Mouse (Mus musculus): ENCODE results near the gene Slc23a4. TPM values are rescaled to one million over a fixed set of nuclear protein-coding genes. Genes with fewer than 3 reads are reported as not detected.

Gene Slc23a4
- total RNA-seq, 2 experiments from 2014 or later = 1.4 to 1.6 TPM

DNA sequence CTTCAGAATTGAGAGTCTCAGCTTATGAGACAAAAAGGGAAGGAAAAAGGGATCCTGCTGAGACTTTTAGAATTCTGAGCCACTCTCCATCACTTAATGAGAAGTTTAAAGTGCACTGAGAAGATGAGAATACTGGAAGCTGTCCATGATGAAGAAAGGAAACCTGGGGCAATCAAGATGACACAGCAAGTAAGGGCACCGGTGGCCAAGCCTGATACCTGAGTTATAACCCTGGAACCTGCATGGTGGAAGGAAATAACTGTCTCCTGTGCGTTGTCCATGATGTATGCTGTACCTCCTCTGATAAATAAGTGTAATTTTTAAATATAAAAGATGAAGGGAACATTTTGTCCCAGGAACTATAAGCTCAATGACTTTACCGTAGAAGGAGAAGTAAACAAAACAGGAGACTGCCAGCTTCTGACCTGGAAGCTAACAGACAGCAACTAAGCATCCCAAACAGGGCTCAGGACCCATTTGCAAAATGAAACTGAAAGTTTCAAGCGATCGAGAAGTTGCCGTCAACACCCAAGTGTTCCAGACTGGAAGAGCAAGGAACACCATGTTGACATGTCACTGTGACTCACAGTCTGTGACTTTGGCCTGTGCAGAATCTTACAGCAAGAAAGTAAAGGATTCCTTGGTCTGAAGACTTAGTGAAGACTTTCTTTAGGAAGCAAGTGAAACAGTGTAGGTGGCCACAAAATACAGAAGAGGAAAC is 22.2 kb downstream of the Slc23a4 start:
- no peak for DNase-seq (ENCODE audit: extremely low spot score in 1 of 2, low spot score in 2 of 2)
- intact Hi-C loops (cut with DNase I) = no loop called here

DNA sequence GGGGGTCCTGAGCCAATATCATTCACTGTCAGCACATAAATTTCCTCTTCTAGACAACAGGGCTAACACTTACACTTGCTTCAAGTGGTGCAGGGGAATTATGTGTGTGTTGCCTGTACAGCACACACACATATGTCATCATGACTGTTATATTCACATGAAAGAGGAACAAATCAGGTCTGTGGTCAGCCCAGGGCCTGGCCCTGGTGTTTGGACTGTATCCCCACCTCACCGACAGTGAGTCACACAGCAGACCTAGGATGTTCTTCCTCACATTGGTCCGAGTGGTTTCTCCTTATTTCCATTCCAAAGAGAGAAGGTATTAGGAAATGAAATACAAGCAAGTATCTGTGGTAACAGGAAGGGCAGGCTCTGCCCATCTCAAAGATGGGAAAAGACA is 23.7 kb downstream of the Slc23a4 start:
- DNase-seq (ENCODE audit: extremely low spot score in 1 of 2, low spot score in 2 of 2) = no peak
- intact Hi-C loops (cut with DNase I) = no loop called here

DNA sequence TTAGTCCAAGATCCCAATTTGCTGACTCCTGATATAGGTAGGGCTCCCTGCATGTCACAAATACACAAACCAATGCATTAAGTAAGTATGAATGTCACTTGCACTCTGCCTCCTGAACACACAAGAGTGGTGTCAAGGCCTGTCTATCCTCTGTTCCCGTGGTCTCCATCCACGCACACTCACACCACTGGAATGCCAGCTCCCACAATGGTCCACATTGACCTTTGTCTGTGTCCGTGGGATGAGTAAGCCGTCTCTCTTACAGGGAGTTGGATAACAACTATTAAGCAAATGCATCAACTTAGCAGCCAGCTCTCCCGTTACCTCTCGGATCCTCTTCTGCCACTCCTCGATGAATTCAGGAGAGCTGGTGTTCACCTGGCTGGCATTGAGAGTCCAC is 29.1 kb downstream of the Slc23a4 start:
- intact Hi-C loops (cut with DNase I) = no loop called here

DNA sequence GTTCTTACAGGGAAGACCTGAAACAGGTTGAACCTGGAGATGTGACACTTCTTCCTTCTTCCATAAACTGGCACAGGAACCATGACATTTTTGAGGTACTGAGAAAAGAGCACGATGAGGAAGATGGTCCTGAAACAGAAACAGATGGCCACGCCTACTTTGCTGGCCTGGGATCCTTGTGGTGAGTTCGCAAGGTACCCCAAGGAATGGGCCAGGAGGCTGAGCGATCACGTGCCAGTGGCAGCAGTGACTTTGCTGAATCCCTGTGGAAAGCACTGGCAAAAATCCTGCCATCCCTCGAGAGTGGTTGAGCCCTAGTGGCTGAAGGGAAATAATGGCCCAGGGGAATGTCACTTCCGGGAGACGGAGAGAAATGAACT is 32.4 kb downstream of the Slc23a4 start:
- no peak for DNase-seq (ENCODE audit: extremely low spot score in 1 of 2, low spot score in 2 of 2)
- intact Hi-C loops (cut with DNase I) = no loop called here

More for the DNA sequence above, 29.1 kb downstream of the Slc23a4 start:
- no peak for DNase-seq (ENCODE audit: extremely low spot score in 1 of 2, low spot score in 2 of 2)

DNA sequence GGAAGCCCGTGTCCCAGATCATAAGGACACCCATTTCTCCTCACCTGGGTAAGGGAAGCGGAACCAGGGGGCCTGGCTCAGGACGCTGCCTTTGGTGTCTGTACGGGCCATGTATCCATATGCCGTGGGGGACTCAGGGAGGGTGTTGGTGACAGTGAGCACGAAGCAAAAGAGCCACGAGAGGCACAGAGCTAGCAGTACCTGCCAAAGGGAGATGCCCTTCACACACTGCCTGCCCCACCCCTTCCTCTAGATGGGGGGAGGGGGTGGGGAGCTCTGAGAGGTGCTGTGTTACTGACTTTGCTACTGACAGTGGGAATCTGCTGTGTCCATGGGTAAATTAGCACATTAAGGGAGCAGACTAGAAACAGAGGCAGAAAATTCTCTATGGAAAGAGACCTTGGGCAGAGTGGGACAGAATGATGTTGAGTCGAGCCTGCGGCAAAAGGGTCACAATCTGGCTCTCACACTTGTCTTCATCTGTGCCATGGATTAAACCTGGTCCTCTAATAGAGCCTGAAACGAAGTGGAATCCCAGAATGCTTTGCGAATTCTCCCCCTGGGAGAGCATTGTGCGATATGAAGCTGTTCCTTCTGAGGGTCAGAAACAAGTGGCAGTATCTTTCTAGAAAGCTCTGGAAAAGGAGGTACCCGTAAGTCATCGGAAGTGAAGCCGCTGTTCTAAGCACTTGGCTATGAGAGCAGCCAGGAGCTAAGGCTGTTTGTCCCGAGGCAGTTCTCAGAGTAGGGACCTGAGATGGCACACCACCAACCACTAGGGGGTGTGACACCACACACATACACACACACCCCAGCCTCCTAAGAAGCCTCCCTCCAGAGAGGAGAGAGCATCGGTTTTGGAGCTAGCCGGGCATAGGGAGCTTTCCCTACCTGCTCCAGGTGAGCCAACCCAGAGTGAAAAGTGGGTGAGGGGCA is 33.0 kb downstream of the Slc23a4 start:
- intact Hi-C loops (cut with DNase I) = no loop called here
- no peak for DNase-seq (ENCODE audit: extremely low spot score in 1 of 2, low spot score in 2 of 2)

DNA sequence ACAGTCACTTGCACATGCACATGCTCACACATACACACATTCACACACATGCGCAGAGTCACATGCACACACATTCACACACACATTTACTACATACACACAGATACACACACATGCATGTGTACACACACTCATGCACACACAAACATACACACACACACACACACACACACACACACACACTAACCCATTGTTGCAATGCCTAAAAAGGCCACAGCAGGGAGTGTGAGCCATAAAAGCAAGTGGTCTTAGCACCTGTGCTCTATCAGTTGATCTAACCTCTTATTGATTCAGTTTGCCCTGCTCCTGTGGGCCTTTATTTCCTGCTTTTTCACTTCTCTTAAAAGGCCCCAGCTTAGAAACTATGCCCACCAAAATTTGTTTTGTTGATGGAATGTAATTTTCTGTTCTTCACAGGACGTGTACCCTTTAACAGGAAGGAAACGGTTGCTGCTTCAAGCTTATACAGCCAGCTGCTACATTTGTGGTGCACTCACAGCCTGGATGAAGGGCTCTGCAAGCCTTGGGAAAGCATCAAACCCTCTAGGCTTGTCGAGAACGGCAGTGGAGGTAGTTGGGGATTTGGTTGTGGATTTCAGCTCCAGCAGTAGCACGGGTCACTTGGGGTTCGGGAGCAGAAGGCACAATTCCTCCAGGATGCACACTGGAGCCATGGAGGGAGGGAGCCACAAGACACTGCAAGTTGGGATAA is 36.1 kb downstream of the Slc23a4 start:
- intact Hi-C loops (cut with DNase I) = no loop called here

DNA sequence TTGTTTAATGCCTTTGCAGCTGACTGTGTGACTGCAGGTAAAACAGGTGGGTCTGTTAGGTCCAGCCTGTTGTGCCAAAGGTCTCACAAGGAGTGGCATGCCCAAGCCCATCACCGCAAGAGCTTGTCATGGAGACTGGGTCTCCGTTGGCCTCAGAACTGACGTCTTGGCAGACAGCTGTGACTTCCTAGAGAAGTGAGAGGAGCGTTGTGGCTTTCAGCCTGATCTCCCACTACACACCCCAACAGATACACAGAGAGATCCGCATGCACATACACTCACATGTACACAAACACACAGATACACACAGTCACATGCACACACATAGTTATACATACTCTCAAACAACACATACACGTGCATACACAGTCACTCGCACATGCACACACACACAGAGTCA is 36.7 kb downstream of the Slc23a4 start:
- no peak for DNase-seq (ENCODE audit: extremely low spot score in 1 of 2, low spot score in 2 of 2)
- intact Hi-C loops (cut with DNase I) = no loop called here

More for the DNA sequence above, 36.1 kb downstream of the Slc23a4 start:
- no peak for DNase-seq (ENCODE audit: extremely low spot score in 1 of 2, low spot score in 2 of 2)

DNA sequence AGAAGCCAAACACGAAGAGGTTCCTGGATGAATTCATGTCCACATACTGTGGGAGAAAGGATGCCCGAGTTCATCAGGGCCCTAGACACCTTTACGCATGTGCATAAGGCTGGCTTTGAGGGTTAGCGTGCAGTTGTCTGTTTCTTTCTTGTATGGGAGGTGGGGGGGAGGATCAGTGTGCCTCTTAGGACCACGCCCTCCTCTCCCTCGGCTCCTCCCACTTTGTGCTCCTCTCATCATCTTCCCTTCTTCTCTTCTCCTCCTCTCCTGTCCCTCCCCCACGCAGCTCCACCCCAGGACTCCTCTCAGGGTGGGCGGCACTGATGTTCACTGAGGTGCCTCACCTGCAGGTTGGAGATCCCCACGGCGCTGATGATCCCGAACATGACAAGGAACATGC is 39.7 kb downstream of the Slc23a4 start:
- intact Hi-C loops (cut with DNase I) = no loop called here
- peak in 1 of 2 experiments; percentile 50 for DNase-seq (ENCODE audit: extremely low spot score in 1 of 2, low spot score in 2 of 2)

DNA sequence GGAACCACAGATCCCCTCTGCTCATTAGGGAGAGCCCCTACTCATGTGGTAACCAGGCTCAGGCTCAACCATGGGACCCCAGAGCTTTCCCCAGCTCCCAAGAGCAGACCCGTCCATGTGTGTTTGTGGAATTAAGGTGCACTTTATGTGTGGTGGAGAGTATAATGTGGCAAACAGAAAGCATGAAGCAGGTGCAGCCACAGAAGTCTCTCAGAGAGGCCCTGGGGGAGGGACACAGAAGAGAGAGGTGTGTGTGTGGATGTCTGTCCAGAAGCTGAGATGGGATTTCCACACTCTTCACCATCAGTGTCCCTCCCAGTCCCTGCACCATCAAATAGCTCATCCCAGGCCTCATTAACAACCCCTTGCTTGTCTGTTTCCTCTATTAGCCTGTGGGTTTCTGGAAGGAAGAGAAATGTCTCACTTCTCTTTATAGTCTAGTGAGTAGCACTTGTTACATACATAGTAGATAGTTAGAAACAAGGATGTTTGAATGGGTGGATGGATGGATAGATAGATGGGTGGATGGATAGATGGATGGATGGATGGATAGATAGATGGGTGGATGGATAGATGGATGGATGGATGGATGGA is 41.6 kb downstream of the Slc23a4 start:
- DNase-seq (ENCODE audit: extremely low spot score in 1 of 2, low spot score in 2 of 2) = no peak
- intact Hi-C loops (cut with DNase I) = no loop called here

DNA sequence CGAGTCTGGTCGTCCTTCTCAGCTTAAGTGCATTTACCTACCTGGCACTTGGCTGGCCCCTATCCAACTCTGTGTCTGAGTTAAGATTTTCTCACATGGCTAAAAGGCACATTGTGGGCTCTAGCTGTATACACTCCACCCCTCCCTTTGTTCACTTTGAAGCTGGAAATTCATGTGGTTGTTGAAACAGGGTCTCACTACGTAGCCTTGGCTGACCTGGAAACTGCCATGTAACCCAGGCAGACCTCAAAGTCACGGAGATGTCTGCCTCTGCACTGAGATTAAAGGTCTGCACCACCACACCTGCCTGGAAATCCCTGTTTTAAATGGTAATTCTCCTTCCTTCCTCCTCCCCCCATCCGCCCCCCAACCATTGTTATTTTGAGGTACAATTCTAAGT is 44.7 kb downstream of the Slc23a4 start:
- intact Hi-C loops (cut with DNase I) = no loop called here
- no peak for DNase-seq (ENCODE audit: extremely low spot score in 1 of 2, low spot score in 2 of 2)

DNA sequence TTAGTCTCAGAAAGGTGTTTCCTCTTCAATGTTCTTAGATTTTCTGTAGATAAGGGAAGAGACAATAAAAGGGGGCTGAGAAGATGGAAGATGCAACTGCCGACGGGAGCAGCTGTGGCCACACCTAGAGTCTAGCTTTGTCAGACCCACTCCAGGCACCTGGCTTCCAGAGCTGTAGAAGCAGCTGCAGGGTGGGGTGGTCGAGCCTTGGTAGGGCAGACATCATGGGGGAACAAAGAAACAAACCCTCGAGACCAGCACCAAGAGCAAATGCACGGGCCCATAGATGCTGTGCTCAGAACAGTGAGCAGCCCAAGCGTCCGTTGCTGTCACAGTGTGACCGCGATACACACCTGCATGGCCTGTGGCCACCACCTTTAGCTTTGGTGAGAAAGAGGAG is 45.8 kb downstream of the Slc23a4 start:
- intact Hi-C loops (cut with DNase I) = no loop called here
- no peak for DNase-seq (ENCODE audit: extremely low spot score in 1 of 2, low spot score in 2 of 2)

DNA sequence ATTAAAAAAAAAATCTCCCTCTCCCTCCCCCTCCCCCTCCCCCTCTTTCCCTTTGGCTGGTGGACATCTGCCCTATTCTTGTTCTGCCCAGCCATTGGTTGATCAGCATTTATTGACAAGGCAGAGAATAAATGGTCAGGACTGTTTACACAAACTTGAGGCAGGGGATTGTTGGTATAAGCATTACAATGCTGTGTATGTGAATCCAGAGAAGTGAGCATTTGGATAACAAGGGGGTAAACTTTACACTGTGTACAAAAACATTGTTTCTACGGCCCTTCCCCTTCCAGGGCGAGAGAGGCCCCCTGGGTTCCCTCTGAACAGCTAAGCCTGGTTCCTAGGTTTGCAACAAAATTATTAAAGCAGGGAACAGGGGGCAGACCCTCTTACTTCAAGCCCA is 46.7 kb downstream of the Slc23a4 start:
- intact Hi-C loops (cut with DNase I) = no loop called here
- no peak for DNase-seq (ENCODE audit: extremely low spot score in 1 of 2, low spot score in 2 of 2)

DNA sequence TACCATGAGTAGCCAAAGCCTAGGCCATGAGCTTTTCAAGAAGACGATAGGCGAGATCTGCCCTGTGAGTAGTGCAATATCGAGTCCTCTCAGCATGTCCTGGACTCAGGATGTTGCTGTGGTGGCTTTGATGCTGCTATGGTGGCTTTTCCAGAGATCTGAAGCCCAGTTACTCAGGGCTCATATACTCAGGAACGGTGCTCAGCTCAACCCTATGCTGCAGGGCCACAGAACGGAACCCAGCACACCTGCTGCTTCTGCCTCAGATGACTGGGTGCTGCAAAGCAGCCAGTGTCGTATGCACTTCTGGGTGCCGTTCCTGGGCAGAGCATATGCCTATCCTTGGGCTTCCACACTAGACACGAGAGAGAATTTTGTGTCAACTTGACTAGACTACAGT is 48.8 kb downstream of the Slc23a4 start:
- intact Hi-C loops (cut with DNase I) = no loop called here
- no peak for DNase-seq (ENCODE audit: extremely low spot score in 1 of 2, low spot score in 2 of 2)

DNA sequence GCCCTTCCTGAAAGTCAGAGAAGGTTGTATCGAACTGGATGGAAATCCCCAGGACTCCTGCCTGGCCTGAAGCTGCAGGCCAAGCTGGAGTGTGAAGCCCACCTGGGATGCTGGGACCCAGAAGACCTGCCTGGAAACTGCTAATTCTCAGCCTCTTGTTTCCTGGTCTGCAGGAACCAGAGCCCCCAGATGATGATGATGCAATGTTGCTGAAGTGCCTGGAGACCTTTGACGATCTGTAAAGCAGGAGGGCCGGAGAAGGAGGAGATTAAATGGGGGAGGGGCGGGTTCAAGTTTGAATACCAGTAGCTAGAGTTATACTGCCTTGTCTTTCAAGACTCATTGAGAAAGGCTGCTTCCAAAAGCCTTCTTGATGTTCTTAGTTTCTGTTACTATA is 49.3 kb downstream of the Slc23a4 start:
- DNase-seq (ENCODE audit: extremely low spot score in 1 of 2, low spot score in 2 of 2) = no peak
- intact Hi-C loops (cut with DNase I) = no loop called here

DNA sequence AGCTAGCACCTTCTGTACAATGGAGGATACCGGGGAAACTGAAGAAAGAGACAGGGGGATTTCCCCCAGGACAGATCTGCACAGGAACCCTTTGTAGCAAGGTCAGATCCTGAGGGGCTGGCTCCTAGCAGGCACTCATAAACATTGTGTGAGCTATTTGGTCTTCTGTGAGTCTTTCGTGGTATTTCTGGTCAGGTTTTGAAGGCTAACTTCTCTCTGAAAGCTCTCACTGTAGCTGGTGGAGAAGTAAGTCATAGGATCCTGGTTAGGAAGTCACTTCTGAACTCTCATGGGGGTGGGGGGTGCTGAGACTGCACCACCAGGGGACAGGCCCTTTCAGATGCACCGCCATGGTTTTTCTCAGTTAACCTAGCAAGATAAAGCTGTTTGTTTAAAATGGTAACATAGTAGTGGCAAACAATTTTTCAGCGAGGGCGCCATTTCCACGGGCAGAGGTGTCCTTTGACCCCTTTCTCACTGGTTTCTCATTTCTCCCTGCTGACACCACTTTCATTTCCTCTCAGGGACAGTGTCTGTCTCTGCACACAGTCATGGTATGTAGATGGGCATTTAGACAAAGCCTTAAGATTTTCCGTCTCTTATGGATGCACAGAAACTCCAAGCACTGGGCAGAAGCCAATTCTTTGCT is 49.8 kb downstream of the Slc23a4 start:
- DNase-seq (ENCODE audit: extremely low spot score in 1 of 2, low spot score in 2 of 2) = no peak
- intact Hi-C loops (cut with DNase I) = no loop called here

DNA sequence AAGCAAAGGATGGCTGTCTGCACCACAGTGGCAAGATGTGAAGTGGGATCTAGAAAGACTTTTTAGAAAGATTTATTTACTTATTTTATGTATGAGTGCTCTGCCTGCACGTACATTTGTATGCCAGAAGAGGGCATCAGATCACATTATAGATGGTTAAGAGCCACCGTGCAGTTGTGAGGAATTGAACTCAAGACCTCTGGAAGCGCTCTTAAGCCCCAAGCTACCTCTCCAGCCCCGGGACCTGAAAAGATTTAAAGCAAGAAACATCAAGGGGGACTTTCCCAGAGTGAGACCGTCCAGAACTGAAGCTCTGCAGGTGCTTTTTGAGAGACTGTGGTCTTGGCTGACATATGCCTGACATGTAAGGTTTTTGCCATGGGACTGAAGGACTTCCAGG is 51.5 kb downstream of the Slc23a4 start:
- DNase-seq (ENCODE audit: extremely low spot score in 1 of 2, low spot score in 2 of 2) = no peak
- intact Hi-C loops (cut with DNase I) = no loop called here

DNA sequence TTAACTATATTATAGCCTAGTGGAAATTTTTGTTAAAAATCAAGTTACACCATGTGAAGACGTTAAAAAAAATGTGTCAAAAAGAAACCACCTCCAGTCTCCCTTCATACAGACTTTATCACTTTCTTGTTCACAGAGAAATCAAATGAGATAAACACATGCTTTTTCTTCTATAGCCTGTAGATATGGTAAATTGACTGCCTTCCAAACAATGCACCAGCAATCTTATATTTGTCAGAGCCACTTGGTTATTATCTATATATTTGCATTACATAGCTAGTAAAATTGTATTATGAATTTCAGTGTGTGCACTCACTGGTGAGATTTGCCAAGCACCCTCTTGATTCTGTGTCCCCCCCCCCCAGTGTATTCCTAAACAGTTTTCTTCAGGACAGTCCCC is 55.6 kb downstream of the Slc23a4 start:
- no peak for DNase-seq (ENCODE audit: extremely low spot score in 1 of 2, low spot score in 2 of 2)
- intact Hi-C loops (cut with DNase I) = no loop called here

DNA sequence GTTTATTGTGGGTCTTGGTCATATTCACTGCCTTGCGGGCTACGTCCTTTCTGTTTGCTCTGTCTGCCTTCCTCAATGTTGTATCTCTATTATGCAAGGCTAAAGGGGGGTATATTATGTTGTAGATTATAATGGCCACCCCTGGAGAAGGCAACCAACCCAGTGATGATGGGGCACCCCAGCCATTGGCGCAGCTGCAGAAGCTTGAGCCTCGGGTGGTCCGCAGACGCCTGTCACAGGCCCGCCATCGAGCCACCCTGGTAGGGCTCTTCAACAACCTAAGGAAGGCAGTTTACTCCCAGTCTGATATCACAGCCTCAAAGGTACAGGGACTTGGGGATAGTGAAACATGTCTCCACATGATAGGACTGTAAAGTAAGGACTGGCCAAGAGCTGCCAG is 60.6 kb downstream of the Slc23a4 start:
- DNase-seq (ENCODE audit: extremely low spot score in 1 of 2, low spot score in 2 of 2) = no peak
- intact Hi-C loops (cut with DNase I) = no loop called here

DNA sequence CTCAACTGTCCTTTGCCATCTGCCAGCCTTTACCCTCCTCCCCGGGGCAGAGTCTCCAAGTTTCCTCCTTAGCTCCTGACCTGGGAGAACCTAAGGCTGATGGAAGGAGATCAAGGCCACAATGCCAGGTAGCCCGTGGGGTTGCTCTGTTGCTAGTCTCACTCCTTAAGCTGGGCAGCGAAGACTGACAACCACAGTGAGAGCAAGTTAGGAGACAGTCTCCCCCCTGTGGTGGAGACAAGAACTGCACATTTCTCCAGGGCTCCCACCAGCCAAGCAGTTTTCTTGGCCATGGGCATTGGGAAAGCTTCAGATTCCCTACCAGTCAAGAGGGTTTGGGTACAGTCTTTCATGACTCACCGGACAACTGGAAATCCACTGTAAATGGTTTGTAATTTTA is 61.0 kb downstream of the Slc23a4 start:
- intact Hi-C loops (cut with DNase I) = no loop called here
- peak; percentile 40 to 65 for DNase-seq (ENCODE audit: extremely low spot score in 1 of 2, low spot score in 2 of 2)

Data from left cerebral cortex, postnatal 10 days (tissue).